Mouse (Mus musculus) CD4-positive, CD25-positive, alpha-beta regulatory T cell, adult 2 months (primary cell): ENCODE measurements around the gene Hist1h3e.

ENCODE experiments used
- DNase-seq: peaks from one replicate; pipeline ENCODE4 v3.0.0-alpha.2; 2012; ENCODE audit warnings: low read depth, low spot score

The Hist1h3e gene

GRCm38 (mm10) chr13:23538249-23538648, 23.9 kb downstream of the Hist1h3e start:
- DNase-seq, result no peak

- no peak for DNase-seq
Observed at GRCm38 (mm10) chr13:23537006-23537710, 25.0 kb downstream of the Hist1h3e start.

- DNase-seq, result no peak
Observed at GRCm38 (mm10) chr13:23536076-23536822, 25.9 kb downstream of the Hist1h3e start.

GRCm38 (mm10) chr13:23535137-23536075, 26.8 kb downstream of the Hist1h3e start, which contains the start of gene Hist1h3g:
Gene Hist1h3g, plus strand, starts transcription at chr13:23535422.
- peak; percentile 92 for DNase-seq

- DNase-seq, result no peak
Observed at GRCm38 (mm10) chr13:23534368-23535131, 27.6 kb downstream of the Hist1h3e start.

- DNase-seq, result peak; percentile 81
Observed at GRCm38 (mm10) chr13:23533560-23534367, 28.4 kb downstream of the Hist1h3e start, which contains the start of gene Hist1h2af. Gene Hist1h2af, plus strand, starts transcription at chr13:23533906.

- DNase-seq, result no peak
Observed at GRCm38 (mm10) chr13:23532262-23533075, 29.7 kb downstream of the Hist1h3e start.

- peak; percentile 96 for DNase-seq
Observed at GRCm38 (mm10) chr13:23530901-23531875, 31.0 kb downstream of the Hist1h3e start, which contains the start of gene Hist1h4h. Gene Hist1h4h, plus strand, starts transcription at chr13:23531050.

GRCm38 (mm10) chr13:23530181-23530900, 31.8 kb downstream of the Hist1h3e start:
- DNase-seq, result peak; percentile 83

GRCm38 (mm10) chr13:23529480-23530165, 32.5 kb downstream of the Hist1h3e start:
- DNase-seq, result no peak

GRCm38 (mm10) chr13:23529005-23529404, 33.2 kb downstream of the Hist1h3e start:
- DNase-seq, result no peak

GRCm38 (mm10) chr13:23526312-23526711, 35.9 kb downstream of the Hist1h3e start:
- DNase-seq, result peak; percentile 94

- no peak for DNase-seq
Observed at GRCm38 (mm10) chr13:23525901-23526300, 36.3 kb downstream of the Hist1h3e start.

- peak; percentile 90 for DNase-seq
Observed at GRCm38 (mm10) chr13:23524654-23525053, 37.5 kb downstream of the Hist1h3e start.

- DNase-seq, result no peak
Observed at GRCm38 (mm10) chr13:23523976-23524375, 38.2 kb downstream of the Hist1h3e start.

GRCm38 (mm10) chr13:23521703-23522102, 40.5 kb downstream of the Hist1h3e start:
- DNase-seq, result peak; percentile 83

GRCm38 (mm10) chr13:23519416-23519815, 42.8 kb downstream of the Hist1h3e start:
- peak; percentile 83 for DNase-seq
